Mouse (Mus musculus) cerebellum, adult 2 months (tissue): Measurements from ENCODE around the gene Lgals8. TPM values are rescaled to one million over a fixed set of nuclear protein-coding genes. Genes with fewer than 3 reads are reported as not detected.
"Not testable (repeated sequence)": the region's sequence is repeated elsewhere in the genome, so short reads cannot be mapped to it uniquely, and the experiment has no call there.

Experiments
- DNase-seq, 2 experiments: peaks; one replicate each; pipeline ENCODE4 v3.0.0; 2021
- H3K27ac ChIP-seq: fragments of 200-500 bp; 2 replicates; pipeline ENCODE4 v1.5.1; 2012; ENCODE audit warnings: low read length, control low read depth, inconsistent platforms; ENCODE audit not compliant: insufficient read depth
- H3K27me3 ChIP-seq: fragments of 200-500 bp; 2 replicates; pipeline ENCODE4 v1.6.1; 2012; ENCODE audit warnings: inconsistent platforms, mild to moderate bottlenecking, low read length, moderate library complexity; ENCODE audit not compliant: control insufficient read depth, insufficient read depth
- H3K4me1 ChIP-seq: fragments of 200-500 bp; 2 replicates; pipeline ENCODE4 v1.6.1; 2011; ENCODE audit warnings: low read length; ENCODE audit not compliant: control insufficient read depth, insufficient read depth
- H3K4me3 ChIP-seq: fragments of 200-500 bp; replicated peaks from 2 replicates; pipeline ENCODE3; 2011; ENCODE audit warnings: mild to moderate bottlenecking, low read depth, low read length, control low read depth; ENCODE audit not compliant: insufficient read depth
- CTCF ChIP-seq: fragments of 200-500 bp; IDR thresholded peaks from 2 replicates; pipeline ENCODE4 v1.5.1; 2011; ENCODE audit warnings: low read depth, mild to moderate bottlenecking, control low read depth, low read length, moderate library complexity, borderline replicate concordance; ENCODE audit not compliant: insufficient read depth
- POLR2A ChIP-seq: fragments of 200-500 bp; IDR thresholded peaks from 2 replicates; pipeline ENCODE4 v1.6.1; 2011; ENCODE audit warnings: low read length, control low read depth, borderline replicate concordance; ENCODE audit not compliant: insufficient read depth
- WGBS: fragments of 180-500 bp; shearing (Covaris S2); methylation state at CpG from one replicate; pipeline ENCODE4 v1.1.7; 2018; 5-methylcytosine and 5-hydroxymethylcytosine counted together
- polyA plus RNA-seq: library from polyadenylated mRNA; depleted of rRNA; stranded (reverse); fragments of >200 nt; gene quantifications from 2 replicates; pipeline ENCODE4 v1.2.3, GENCODE M21; 2012

Lgals8 gene
- polyA plus RNA-seq, 1 experiment = 60.3 TPM

GRCm38 (mm10) chr13:12475239-12475638 lies 10.5 kb upstream of the Lgals8 start:
- 93% methylated on average over 6 of the region's 6 CpGs for WGBS
- Histone ChIP-seq H3K4me1 (no peaks in the 10 kb centered on the region), H3K27me3 (no peaks in the 10 kb centered on the region), H3K4me3 (no peak overlapping the region), H3K27ac (no peak overlapping the region)
- DNase-seq = no peak
- TF ChIP-seq POLR2A (no peak), CTCF (no peak)

DNA sequence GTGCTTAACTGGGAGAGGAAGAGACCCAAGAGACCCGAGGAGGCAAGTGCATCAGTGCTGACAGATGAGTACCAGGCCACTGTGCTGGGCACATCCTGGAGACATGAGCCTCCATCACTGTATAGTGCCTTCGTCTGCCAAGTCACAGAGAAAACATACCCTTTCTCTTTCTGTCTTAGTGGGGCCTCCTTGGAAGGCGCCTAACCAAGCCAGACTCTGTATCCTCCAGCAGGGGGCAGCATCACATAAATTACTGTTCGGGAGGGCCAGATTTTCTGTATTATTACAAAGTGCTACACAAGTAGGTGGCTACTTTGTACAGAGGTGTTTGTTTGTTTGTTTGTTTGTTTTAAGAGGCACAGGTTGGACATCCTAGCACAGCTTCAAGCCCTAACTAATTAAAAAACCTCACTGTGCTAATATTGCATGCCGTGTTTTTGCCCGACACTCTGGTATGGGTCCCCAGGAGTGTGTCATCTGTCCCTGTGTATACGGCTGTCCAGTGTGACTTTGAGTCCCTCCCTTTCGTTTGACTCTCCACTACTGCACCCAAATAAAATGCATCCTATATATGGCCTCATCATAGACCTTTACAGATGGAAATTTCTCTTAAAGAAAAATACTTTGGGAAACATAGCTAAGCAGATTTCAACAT lies 9.1 kb upstream of the Lgals8 start:
- 31% methylated on average over 8 of the region's 8 CpGs for WGBS
- H3K4me3 ChIP-seq = no peak overlapping the region
- no peak overlapping the region for H3K27ac ChIP-seq
- no peaks in the 10 kb centered on the region for H3K27me3 ChIP-seq
- DNase-seq = peak; percentile 47 to 65
- TF ChIP-seq POLR2A (no peak), CTCF (peak; percentile 68; the same call in 1 of the 2 replicates)
- no peaks in the 10 kb centered on the region for H3K4me1 ChIP-seq

DNA sequence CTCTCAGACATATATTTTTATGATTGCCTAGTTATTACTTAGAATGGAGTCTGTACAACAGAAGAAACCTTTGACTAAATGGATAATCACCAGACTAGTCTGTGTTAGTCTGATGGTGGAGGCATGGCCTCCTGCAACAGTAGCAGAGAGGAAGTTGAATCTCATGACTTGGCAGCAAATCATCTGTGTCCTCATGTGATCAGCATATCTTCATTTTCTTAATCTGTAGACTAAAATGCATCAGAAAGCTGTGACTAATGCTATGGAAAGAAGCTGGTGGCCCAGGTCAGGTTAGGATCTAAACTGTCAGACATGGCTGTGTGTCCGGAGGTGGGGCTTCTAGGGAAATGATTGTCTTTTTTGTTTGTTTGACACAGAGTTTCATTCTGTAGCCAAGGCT lies 3.7 kb upstream of the Lgals8 start:
- no peak for TF ChIP-seq POLR2A
- TF ChIP-seq CTCF = no peak

GRCm38 (mm10) chr13:12464159-12464558 lies 585 bp downstream of the Lgals8 start:
- H3K4me1 ChIP-seq, DNase-seq, H3K27me3 ChIP-seq, H3K4me3 ChIP-seq, H3K27ac ChIP-seq: not testable (repeated sequence)
- WGBS = 77% methylated on average over 6 of the region's 6 CpGs

More for the DNA sequence above, 3.7 kb upstream of the Lgals8 start:
- Histone ChIP-seq H3K4me1 (no peaks in the 10 kb centered on the region), H3K27me3 (no peaks in the 10 kb centered on the region), H3K4me3 (no peak overlapping the region), H3K27ac (no peak overlapping the region)
- 88% methylated on average over 1 of the region's 1 CpGs for WGBS
- DNase-seq = no peak

DNA sequence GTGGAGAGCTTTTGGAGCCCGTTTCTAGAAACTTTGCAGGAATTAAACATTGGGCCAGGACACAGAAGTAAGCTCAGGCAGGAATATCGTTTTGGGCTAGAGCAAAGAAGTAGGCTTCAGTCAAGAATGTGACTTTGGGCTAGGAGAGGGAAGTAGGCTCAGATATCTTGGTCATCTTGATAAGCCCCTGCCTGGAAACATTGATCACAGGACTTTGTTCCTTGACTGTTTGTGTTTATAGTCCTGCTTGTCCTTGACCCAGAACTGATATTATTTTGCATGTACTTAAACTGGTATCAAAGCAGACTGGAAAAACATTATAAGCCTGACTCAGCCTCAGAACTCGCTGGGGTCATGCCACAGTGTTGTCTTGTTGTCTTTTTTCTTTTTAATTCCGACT lies 2.1 kb downstream of the Lgals8 start:
- Histone ChIP-seq H3K27me3 (no peaks in the 10 kb centered on the region), H3K4me3 (no peak overlapping the region), H3K4me1 (no peaks in the 10 kb centered on the region), H3K27ac (no peak overlapping the region)
- no peak for DNase-seq
- TF ChIP-seq CTCF (no peak), POLR2A (no peak)
- WGBS = 70% methylated on average over 4 of the region's 4 CpGs

- WGBS = 2% methylated on average over 7 of the region's 7 CpGs
- no peak for DNase-seq
- TF ChIP-seq CTCF = no peak
- no peak for TF ChIP-seq POLR2A
- peak overlapping the region; percentile 73 for H3K4me3 ChIP-seq
- H3K27me3 ChIP-seq = no peaks in the 10 kb centered on the region
- H3K27ac ChIP-seq = no peak overlapping the region
- H3K4me1 ChIP-seq = no peaks in the 10 kb centered on the region
Measured at GRCm38 (mm10) chr13:12461730-12462119, 3.0 kb downstream of the Lgals8 start.

- H3K4me1 ChIP-seq = no peaks in the 10 kb centered on the region
- H3K27me3 ChIP-seq = no peaks in the 10 kb centered on the region
- H3K27ac ChIP-seq = peak overlapping the region; percentile 26
- H3K4me3 ChIP-seq = peak overlapping the region; percentile 73
- WGBS = under 1% methylated on average over 59 of the region's 59 CpGs
- peak; percentile 94 to 95 for DNase-seq
- TF ChIP-seq CTCF (no peak), POLR2A (peak; percentile 65; the same call in 1 of the 2 replicates)
Measured at GRCm38 (mm10) chr13:12460881-12461729, 3.6 kb downstream of the Lgals8 start.

GRCm38 (mm10) chr13:12460443-12460842 lies 4.3 kb downstream of the Lgals8 start:
- TF ChIP-seq CTCF (no peak), POLR2A (no peak)
- Histone ChIP-seq H3K27ac (peak overlapping the region; percentile 26; the same call in 1 of the 2 replicates), H3K27me3 (no peaks in the 10 kb centered on the region), H3K4me1 (no peaks in the 10 kb centered on the region), H3K4me3 (peak overlapping the region; percentile 73)
- DNase-seq = peak; percentile 54 to 70
- 2% methylated on average over 8 of the region's 8 CpGs for WGBS
